Mouse (Mus musculus): ENCODE measurements around the gene Rtkn2.

Rtkn2 gene

DNA sequence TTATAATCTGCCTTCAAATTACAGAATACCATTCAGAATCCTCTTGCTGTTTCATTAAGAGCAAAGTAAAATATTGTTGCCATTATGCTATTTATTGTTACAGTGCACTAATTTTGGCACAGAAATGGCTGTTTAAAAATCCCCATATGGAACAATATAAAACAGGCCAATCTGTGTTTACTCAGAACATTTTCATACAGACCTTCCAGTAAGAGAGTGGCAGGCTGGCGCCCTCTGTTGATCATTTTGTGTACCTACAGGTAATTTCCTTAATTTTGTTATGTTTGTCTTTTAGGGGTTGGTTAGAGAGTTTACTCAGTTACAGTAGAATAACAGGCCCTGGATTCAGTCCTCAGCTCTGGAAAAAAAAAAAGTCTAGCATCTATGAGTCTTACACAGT is 16.8 kb downstream of the Rtkn2 start:
- DNase-seq (ENCODE audit: low read depth, low spot score) = peak; percentile 68

DNA sequence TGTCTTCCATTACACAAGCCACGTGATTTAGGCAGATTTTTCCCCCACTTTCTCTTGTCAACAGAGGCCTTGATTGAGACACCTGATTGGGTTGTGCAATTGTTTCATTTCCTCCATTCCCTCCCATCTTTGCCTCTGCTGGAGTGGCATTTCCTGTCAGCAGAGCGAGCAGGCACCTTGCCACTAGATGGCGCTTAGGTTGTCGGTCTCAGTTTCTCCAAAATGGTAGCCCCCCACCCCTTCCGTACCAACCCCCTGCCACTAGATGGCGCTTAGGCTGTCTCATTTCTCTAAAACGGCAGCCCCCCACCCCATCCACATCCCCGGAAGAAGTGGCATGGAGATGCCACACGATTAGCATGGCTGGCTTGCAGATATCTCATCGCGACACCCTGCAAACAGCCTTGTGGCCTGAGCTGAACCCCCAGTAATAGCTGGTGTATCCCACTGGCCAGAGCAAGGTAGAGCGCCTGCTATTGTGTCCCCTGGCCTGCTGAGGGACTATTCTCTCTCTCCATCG is 18.8 kb downstream of the Rtkn2 start:
- peak; percentile 94 for DNase-seq (ENCODE audit: low read depth, low spot score)

DNA sequence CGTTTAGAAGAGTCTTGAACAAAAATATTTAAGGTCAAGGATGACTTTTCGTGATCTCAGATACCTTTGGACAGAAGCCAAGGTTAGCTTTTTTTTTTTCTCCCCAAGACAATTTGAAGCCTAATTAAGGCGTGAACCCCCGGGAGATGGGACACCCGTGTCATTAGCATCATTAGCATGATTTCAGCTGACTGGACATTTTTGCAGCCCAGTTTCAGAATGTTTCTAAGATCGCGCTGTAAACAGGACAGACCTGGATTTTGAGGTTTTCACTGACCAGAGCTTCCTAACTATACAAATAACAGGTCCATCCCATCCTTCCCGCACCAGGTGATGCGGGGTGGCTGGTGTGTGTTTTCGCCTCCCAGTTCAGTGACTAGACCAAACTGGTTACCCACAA is 19.8 kb downstream of the Rtkn2 start:
- DNase-seq (ENCODE audit: low read depth, low spot score) = no peak

DNA sequence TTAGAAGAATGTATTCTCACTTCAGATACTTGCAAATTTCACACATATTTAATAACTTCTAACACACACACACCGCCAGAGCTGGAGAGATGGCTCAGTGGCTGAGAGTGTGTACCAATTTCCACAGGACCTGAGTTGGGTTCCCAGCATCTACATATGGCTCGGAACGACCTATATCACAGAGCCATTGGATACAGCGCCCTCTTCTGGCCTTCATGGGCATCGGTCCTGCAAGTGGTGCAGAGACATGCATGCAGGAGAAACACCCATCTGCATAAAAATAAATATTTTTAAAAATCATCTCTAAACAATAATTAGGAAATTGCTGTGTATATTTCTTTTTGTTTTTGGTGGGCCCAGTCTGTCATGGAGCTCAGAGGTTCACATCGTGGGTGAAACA is 22.1 kb downstream of the Rtkn2 start:
- peak; percentile 89 for DNase-seq (ENCODE audit: low read depth, low spot score)

DNA sequence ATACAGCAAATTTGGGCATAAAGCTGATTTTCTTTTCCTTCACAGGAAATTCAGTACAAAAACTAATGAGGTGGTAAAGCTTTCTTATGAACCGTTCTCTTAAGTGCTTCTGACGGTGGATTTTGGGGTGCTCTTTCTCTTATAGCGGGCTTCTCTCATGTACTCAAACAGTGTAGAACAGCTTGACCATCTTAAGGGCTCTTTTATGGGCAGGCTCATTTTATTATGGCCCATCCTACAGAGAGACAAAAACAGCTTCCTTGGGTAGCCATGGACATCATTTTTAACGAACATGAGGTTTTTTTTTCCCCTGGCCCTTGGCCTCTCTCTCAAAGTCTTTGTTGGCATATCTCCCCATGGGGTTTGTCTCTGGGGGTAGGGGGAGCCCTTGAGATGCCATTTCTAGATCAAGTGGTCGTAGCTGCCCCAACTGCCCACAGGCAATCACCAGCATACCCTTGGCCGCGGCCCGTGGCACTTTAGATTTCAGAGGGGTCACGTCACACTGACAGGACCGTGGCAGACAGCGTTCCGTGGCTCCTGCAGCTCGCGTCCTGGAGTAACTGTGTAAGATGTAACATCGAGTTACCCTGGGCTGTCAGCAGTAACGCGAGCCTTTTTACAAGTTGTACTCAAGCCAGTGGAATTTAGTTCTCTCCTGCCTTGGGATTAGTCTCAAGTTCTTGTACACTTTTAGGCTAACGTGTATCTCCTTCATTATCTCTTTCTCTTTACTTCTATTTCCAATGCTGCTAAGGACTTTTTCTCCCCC is 24.5 kb downstream of the Rtkn2 start:
- no peak for DNase-seq (ENCODE audit: low read depth, low spot score)

DNA sequence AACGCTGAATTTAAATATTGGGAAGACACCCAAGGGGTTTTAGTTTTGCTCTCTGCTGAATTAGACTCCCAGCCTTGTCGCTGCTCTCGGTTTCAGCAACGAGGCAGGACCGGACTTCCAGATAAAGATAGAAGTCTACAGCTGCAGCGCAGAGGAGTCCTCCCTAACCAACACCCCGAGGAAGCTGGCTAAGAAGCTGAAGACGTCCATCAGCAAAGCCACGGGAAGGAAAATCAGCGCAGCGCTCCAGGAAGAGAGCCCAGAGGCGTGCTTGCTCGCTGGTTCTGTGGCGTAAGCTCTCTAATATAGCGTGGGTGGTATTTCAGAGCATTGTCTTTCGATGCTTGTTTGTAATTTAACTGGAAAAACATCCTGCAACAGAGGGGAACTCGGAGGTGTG is 26.0 kb downstream of the Rtkn2 start:
- DNase-seq (ENCODE audit: low read depth, low spot score) = no peak

DNA sequence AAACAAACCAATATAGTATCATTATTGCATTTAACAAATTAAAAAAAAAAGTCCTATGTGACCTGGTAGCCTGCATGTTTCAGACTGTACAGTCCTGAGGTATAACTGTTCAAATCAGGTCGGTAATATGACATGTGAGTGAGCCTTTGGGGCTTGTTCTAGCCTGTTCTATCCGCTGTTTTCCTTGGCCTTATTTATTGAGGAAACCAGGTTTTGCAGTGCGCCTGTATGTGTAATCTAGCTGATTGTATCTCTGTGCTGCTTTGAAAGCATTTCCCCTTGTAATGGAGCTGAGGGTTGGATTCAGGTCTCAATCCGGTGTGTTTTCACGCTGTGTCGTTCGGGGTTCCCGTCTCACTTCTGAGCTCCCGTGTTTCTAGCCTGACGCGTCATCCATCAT is 27.1 kb downstream of the Rtkn2 start:
- DNase-seq (ENCODE audit: low read depth, low spot score) = no peak

DNA sequence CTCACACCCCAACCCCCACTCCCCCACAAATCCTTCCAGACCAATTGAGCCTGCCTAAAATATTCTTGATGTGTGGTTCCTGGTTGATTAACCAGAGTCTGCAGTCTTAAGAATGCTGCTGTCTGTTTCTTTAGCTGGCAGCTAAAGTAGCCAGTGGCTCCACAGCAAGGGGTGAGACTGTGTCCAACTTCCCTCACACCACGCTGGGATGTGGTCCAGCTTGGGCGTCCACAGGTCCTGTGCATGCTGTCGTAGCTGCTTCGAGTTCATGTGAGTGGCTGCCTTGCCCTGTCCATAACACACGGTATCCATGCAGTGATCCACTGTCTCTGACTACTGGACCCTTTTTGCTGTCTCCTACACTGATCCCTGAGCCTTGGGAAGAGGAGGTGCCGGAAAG is 27.7 kb downstream of the Rtkn2 start:
- DNase-seq (ENCODE audit: low read depth, low spot score) = no peak

DNA sequence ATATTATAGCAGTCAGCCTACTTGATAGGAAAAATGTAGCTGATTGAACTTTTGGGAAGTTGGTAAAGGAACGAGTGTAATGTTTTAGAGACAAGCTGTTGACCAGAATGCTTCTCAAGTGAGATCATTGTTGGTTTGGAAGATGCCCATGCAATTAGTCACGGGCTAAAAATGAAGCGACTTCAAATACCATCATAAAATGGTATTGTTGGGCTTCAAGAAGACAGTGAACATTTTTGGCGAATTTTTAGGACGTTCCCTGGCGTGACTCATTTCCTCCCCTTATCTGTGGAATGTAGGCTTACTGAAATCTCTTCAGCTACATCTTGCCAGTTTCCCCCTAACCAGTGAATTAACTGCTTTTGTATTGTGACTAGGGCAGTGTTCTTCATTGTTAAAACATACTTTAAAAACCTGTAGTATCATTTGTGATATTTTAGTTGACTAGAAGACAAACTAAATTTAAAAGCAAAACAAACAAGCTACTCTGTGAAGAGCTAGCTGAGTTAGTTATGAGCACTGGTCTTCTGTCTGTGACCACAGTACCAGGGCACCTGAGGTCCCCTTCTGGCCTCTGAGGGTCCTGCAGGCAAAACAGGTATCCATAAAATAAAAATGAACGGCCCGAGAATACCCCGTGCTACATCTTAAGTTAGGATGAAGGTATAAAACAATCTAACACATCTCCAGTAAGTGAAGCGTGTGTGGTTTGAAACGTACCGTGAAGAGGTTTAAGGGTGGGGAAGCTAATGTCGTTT is 29.0 kb downstream of the Rtkn2 start:
- DNase-seq (ENCODE audit: low read depth, low spot score) = peak; percentile 59

DNA sequence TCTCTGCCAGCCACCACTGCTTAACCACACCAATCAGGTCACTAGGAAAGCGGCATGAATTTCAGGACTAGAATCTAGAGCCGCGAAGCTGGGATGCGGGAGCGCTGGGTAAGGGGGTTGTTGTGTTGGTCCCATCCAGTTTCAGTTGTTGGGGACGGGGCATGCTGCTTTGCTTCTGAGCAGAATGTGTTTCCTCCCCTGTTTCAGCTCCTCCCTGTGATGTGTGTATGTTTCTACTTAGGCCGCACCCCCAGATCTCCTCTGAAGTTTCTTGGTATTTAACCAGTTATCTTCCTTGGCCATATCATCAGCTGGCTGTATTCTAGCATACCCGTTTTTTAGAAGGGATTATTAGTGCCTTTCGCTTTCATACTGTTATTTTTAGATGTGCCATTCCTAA is 29.9 kb downstream of the Rtkn2 start:
- peak; percentile 90 for DNase-seq (ENCODE audit: low read depth, low spot score)

DNA sequence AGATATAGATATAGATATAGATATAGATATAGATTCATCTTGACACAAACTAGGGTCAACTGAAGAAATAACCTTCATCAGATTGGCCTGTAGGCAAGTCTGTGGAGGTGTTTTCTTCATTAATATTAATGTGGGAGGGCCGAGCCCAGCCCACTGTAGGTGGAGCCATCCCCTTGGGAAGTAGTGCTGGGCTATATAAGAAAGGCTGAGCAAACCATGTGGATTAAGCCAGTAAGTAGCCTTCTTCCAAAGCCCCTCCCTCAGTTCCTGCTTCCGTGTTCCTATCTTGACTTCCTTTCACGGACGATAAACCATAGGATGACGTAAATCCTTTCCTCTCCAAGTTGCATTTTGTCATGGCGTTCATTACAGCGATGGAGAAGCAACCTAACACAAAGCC is 30.5 kb downstream of the Rtkn2 start:
- DNase-seq (ENCODE audit: low read depth, low spot score) = peak; percentile 73

DNA sequence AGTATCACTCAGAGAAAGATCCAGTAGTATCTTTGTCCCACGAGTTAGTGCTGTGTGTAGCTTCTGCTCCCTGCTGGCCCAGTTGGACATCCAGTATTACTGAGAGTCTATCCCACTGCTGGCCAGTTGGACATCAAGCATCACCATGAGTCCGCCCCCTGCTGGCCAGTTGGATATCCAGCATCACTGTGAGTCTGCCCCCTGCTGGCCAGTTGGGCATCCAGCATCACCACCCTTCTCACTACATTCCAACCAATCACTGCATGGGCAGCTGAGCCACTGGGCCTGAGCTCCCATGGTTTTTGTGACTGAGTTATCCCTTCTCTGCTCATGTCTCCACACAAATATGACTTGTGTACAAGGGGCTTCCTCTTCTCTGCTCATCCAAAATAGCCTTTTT is 33.8 kb downstream of the Rtkn2 start:
- DNase-seq (ENCODE audit: low read depth, low spot score) = peak; percentile 92

DNA sequence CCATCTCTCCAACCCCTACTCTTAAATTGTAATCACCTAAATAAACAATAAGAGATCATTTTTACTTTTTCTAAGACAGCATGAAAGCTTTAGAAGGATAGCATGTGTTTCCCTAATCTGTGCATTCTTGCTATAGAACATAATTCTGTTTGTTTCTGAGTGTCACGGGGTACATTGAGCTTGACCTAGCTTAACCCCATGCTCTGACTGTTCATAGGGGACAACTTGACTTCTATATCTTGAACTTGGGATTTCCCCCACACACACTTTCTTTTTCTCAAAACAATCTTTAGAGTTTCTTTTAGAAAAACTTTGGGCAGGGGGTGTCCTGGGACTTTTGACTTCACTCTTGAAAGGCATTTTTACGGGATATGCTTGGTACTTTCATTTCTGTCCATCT is 41.4 kb downstream of the Rtkn2 start:
- DNase-seq (ENCODE audit: low read depth, low spot score) = no peak

DNA sequence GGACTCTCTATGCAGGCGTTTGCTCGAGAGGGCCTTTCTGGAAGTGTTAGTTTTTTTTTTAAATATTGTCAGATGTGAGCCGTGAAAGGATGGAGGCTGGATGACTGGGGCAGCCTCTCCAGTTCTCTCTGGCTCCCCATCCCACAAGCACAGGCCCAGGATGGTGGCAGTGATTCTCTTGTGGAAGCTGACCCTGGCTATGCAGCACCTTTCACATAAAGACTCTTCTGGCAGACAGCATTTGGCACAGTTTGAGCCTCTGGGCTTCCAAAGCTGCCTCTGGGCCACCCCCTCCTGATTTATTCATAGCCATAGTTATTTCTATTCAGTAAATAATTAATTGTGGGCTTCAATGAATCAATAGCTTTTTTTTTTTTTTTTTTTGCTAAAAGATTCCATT is 46.3 kb downstream of the Rtkn2 start:
- no peak for DNase-seq (ENCODE audit: low read depth, low spot score)

DNA sequence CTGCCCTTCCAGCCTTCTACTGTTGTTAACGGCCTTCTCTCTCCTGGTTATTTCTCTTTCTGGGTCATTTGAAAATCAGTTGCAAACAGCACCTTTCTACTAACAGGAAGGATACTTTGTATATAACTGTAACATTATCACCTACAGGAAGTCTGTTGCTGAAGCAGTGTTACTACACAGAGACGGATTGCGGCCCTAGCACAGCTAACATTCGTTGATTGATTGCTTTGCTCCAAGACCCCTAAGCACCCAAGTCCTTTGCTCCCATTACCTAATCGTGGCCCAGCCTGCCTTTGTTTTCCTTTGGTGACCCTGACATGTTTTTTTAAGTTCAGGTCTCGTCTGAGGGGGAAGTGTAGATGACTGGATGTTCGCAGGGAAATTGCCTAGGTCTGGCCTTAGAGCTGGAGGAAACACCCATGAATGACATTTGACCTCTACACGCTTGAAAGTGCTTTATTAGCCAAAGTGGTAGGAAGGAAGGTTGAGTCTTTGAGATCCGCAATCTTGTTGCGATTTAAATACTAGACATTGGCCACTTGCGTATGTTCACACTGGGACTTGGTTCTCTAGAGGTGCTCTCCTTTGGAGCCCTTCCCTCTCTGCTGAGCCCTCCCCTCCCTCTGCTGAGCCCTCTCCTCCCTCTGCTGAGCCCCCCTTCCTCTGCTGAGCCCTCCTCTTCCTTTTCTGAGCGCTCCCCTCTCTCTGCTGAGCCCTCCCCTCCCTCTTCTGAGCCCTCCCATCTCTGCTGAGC is 49.1 kb downstream of the Rtkn2 start:
- no peak for DNase-seq (ENCODE audit: low read depth, low spot score)

DNA sequence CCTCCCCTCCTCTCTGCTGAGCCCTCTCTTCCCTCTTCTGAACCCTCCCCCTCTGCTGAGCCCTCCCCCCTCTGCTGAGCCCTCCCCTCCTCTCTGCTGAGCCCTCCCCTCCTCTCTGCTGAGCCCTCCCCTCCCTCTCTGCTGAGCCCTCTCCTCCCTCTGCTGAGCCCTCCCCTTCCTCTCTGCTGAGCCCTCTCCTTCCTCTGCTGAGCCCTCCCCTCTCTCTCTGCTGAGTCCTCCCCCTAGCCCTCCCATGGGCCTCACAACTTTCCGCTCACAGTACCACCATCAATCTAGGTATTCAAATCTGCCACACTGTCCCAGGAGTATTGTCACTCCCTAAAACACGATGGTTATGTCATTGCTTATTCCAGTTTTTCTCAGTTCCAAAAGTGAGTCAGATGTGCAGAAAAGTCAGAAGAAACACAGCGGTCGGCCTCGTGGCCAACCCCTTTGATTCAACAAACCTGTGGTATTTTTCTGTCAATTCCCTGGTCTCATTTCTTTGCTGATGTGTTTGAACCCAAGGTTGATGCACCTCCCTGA is 49.8 kb downstream of the Rtkn2 start:
- DNase-seq (ENCODE audit: low read depth, low spot score) = peak; percentile 97

DNA sequence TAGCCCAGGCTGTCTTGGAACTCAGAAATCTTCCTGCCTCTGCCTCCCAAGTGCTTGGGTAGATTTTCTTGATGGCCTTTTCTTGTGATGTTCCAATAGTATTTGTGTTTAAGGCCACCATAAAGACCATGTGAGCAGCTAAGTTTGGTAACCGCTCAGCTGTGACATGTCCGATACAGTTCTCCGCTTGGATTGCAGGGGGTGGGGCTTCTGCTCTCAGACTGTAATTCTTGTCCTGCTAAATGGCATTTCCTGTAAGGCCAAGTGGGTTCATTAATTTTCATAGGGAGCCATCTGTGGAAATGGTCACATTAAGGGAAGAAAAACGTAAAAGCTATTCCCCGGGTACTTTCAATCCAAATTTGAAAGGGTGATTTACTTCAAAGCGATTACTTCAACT is 50.7 kb downstream of the Rtkn2 start:
- DNase-seq (ENCODE audit: low read depth, low spot score) = peak; percentile 30

DNA sequence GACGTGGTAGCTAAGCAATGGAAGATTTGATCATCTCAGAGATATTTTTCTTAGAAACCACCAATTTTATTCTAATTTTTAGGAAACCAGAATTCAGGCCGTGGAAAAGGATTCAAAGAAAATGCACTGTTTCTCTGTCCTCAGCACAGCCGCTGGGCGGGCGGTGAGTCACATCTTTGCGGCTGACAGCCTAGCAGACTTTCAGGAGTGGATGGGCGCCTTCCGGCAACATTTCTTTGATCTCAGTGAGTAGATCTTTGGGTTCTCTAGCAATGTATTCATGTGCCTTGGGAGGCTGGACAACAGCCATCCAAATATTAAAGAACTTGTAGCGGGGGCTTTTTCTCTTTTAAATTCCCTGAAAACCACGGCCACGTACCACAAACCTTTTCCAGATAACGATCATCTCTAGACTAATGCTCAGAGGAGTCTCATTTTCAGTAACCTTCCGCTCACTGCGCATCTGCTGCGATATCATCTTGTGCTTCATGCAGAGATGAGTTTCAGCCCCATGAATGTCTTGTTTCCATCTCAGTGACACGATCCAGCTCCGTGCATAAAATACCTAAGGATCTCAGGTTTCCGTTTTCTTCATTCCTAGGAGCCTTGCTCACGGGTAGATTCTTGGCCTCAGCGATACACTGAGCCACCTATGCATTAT is 56.5 kb downstream of the Rtkn2 start:
- DNase-seq (ENCODE audit: low read depth, low spot score) = no peak

DNA sequence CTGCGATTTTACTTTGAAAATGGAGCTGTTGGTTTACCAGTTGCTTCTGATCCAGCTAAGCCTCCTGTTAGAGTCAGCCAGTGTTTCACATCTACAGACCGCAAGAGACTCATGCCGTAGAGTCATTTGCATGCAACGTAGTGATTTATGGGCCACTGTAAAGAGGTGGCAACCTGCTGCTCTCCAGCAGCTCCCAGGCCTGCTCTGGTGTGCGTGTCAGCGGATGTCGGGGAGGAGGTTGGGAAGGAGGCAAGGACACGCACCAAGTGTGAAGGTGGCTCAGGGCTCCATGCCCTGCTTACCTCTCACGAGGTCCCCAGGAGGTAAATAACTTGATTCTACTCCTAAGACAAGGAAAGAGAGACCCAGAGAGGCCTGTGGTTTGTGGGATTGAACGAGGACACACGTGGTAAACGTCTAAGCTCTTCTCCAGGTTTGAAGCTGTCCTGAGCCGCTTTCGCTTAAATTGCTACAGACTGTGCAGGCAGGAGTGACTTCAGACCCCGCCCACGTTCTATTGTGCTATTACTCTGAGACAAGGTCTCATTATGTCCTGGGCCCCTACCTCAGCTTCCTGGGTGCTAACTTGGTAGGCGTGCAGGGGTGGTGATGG is 57.1 kb downstream of the Rtkn2 start:
- DNase-seq (ENCODE audit: low read depth, low spot score) = no peak

DNA sequence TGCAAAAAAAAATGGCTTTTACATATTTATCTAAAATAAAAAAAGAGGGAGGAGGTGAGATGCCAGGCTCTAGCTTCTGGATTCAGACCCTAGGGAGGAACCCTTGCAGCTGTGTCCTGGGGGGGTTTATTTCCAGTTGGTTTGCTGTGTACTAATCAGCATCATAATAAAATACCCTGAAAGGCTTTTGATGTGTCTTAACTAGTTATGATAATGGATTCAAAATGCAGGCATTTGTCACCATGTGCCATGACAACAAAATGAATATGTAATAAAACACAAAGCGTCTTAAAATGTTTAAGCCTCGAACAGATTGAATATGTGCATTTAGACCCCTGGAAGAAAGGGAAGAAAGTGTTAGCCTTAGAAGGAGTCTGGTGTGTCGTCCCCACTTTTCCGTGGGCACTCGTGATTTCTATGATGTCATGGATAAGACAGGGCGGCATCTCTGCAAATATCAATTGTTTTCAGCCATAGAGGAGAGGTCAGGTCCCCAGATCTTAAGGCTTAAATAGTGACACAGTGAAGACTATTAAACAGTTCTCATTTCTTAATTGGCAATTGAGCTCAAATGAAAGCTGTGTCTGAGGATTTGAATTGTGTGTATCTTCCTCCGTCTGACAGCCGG is 59.7 kb downstream of the Rtkn2 start:
- DNase-seq (ENCODE audit: low read depth, low spot score) = no peak
